Mouse (Mus musculus) CH12.LX (cell line): Measurements from ENCODE around the gene Gm4871. TPM values are rescaled to one million over a fixed set of nuclear protein-coding genes. Genes with fewer than 3 reads are reported as not detected.
"Not testable (repeated sequence)": the region's sequence is repeated elsewhere in the genome, so short reads cannot be mapped to it uniquely, and the experiment has no call there.

Experiments used
- DNase-seq: peaks from one replicate; pipeline ENCODE4 v3.0.0-alpha.2; 2013; ENCODE audit errors: extremely low read depth
- H3K27ac ChIP-seq: 2 replicates; pipeline ENCODE4 v1.5.1; 2012; ENCODE audit warnings: low read depth, mild to moderate bottlenecking, control low read depth, moderate library complexity; ENCODE audit not compliant: insufficient read depth
- H3K27me3 ChIP-seq: replicated peaks from 2 replicates; pipeline ENCODE3; 2012; ENCODE audit warnings: inconsistent platforms
- H3K36me3 ChIP-seq, 2 experiments: replicated peaks in 1 of 2; 2 replicates each; pipeline versions ENCODE3 to v1.6.1; 2012; ENCODE audit warnings: inconsistent platforms in 1 of 2, low read length in 1 of 2, mild to moderate bottlenecking in 1 of 2, mixed read lengths in 1 of 2, moderate library complexity in 1 of 2; ENCODE audit not compliant: control insufficient read depth in 1 of 2, insufficient read depth in 1 of 2
- H3K4me1 ChIP-seq, 2 experiments: 2 replicates each; pipeline ENCODE4 v1.6.1; 2012; ENCODE audit warnings: inconsistent platforms in 1 of 2, moderate library complexity in 1 of 2; ENCODE audit not compliant: insufficient read depth in 2 of 2, control insufficient read depth in 1 of 2
- H3K4me2 ChIP-seq: 2 replicates; pipeline ENCODE4 v1.6.1; 2012; ENCODE audit warnings: low read depth, mild to moderate bottlenecking, control low read depth; ENCODE audit not compliant: poor library complexity, insufficient read depth, severe bottlenecking
- H3K4me3 ChIP-seq, 3 experiments: fragments of 150-350 bp in 1 of 3; sonication (generic) in 1 of 3; replicated peaks in 1 of 3; 2 replicates each; pipeline versions ENCODE3 to v1.5.1; 2011 to 2012; ENCODE audit warnings: low read depth in 2 of 3, low read length in 2 of 3, mild to moderate bottlenecking in 2 of 3, moderate library complexity in 2 of 3, control low read depth in 1 of 3, improper control_type of control experiment in 1 of 3, inconsistent platforms in 1 of 3, mixed read lengths in 1 of 3; ENCODE audit not compliant: poor library complexity in 1 of 3
- H3K79me2 ChIP-seq: replicated peaks from 2 replicates; pipeline ENCODE4 v1.6.1; 2012; ENCODE audit warnings: mild to moderate bottlenecking, moderate library complexity; ENCODE audit not compliant: control insufficient read depth, poor library complexity, insufficient read depth, severe bottlenecking; ENCODE audit errors: extremely low read depth
- H3K9ac ChIP-seq: 2 replicates; pipeline ENCODE4 v1.6.1; 2012; ENCODE audit warnings: low read depth, mild to moderate bottlenecking, control low read depth, moderate library complexity; ENCODE audit not compliant: insufficient read depth
- H3K9me3 ChIP-seq: replicated peaks from 2 replicates; pipeline ENCODE3; 2012; ENCODE audit warnings: low read length, inconsistent platforms, mixed read lengths
- CHD2 ChIP-seq: IDR thresholded peaks from 2 replicates; pipeline ENCODE4 v1.6.1; 2011; ENCODE audit warnings: low read length, improper control_type of control experiment
- CTCF ChIP-seq, 2 experiments: IDR thresholded peaks in 1 of 2; conservative IDR thresholded peaks in 1 of 2; 2 replicates each; pipeline ENCODE4 v1.5.1; 2011 to 2012; ENCODE audit warnings: low read depth in 2 of 2, low read length in 2 of 2, improper control_type of control experiment in 1 of 2, inconsistent platforms in 1 of 2, mild to moderate bottlenecking in 1 of 2, moderate library complexity in 1 of 2
- E2F4 ChIP-seq: IDR thresholded peaks from 2 replicates; pipeline ENCODE4 v1.6.1; 2011; ENCODE audit warnings: low read depth, low read length, improper control_type of control experiment; ENCODE audit not compliant: insufficient replicate concordance
- GABPA ChIP-seq: IDR thresholded peaks from 2 replicates; pipeline ENCODE4 v1.6.1; 2012; ENCODE audit warnings: low read depth, low read length, improper control_type of control experiment, inconsistent platforms; ENCODE audit not compliant: insufficient replicate concordance
- JUN ChIP-seq: IDR thresholded peaks from 2 replicates; pipeline ENCODE4 v1.6.1; 2011; ENCODE audit warnings: low read depth, mild to moderate bottlenecking, low read length, improper control_type of control experiment, moderate library complexity; ENCODE audit not compliant: insufficient read depth
- KAT2A ChIP-seq: IDR thresholded peaks from 2 replicates; pipeline ENCODE4 v1.6.1; 2012; ENCODE audit warnings: low read length, improper control_type of control experiment, inconsistent platforms; ENCODE audit not compliant: insufficient replicate concordance
- MAFK ChIP-seq: IDR thresholded peaks from 2 replicates; pipeline ENCODE4 v1.6.1; 2011; ENCODE audit warnings: low read length, improper control_type of control experiment; ENCODE audit not compliant: insufficient replicate concordance
- MAZ ChIP-seq: IDR thresholded peaks from 2 replicates; pipeline ENCODE4 v1.6.1; 2012; ENCODE audit warnings: low read depth, mild to moderate bottlenecking, inconsistent platforms, low read length, improper control_type of control experiment, moderate library complexity
- MXI1 ChIP-seq: IDR thresholded peaks from 2 replicates; pipeline ENCODE4 v1.6.1; 2011; ENCODE audit warnings: mild to moderate bottlenecking, low read depth, low read length, improper control_type of control experiment
- NRF1 ChIP-seq: IDR thresholded peaks from 2 replicates; pipeline ENCODE4 v1.6.1; 2014; ENCODE audit warnings: low read depth, mild to moderate bottlenecking, inconsistent platforms, low read length, improper control_type of control experiment, moderate library complexity
- PAX5 ChIP-seq: IDR thresholded peaks from 2 replicates; pipeline ENCODE4 v1.6.1; 2012; ENCODE audit warnings: low read length, inconsistent platforms, mixed read lengths
- POLR2A ChIP-seq: IDR thresholded peaks from 2 replicates; pipeline ENCODE4 v1.6.1; 2011; ENCODE audit warnings: low read depth, mild to moderate bottlenecking, improper control_type of control experiment, low read length
- RCOR1 ChIP-seq: conservative IDR thresholded peaks from 2 replicates; pipeline ENCODE4 v1.6.1; 2012; ENCODE audit warnings: low read depth, mild to moderate bottlenecking, inconsistent platforms, low read length, improper control_type of control experiment
- TBP ChIP-seq: conservative IDR thresholded peaks from 2 replicates; pipeline ENCODE4 v1.6.1; 2011; ENCODE audit warnings: low read depth, low read length, improper control_type of control experiment
- USF1 ChIP-seq: IDR thresholded peaks from 2 replicates; pipeline ENCODE4 v1.6.1; 2014; ENCODE audit warnings: low read depth, mild to moderate bottlenecking, inconsistent platforms, low read length, improper control_type of control experiment
- USF2 ChIP-seq: conservative IDR thresholded peaks from 2 replicates; pipeline ENCODE4 v1.6.1; 2011; ENCODE audit warnings: low read depth, low read length, improper control_type of control experiment
- ZC3H11A ChIP-seq: IDR thresholded peaks from 2 replicates; pipeline ENCODE4 v1.6.1; 2012; ENCODE audit warnings: low read depth, mild to moderate bottlenecking, inconsistent platforms, low read length, improper control_type of control experiment
- ZMIZ1 ChIP-seq: IDR thresholded peaks from 2 replicates; pipeline ENCODE4 v1.6.1; 2012; ENCODE audit warnings: low read depth, mild to moderate bottlenecking, inconsistent platforms, low read length, improper control_type of control experiment
- dilution Hi-C: fragments of 300-500 bp; cut with MboI; formaldehyde crosslinking; loops from 2 replicates; pipeline ENCODE4 v1.14.3; 2020; ENCODE audit warnings: low sequenced_read_pairs; ENCODE audit not compliant: extremely low pct_unique_long_range_greater_than_20kb, extremely low pct_ligation_motif_present
- in situ Hi-C: fragments of 300-500 bp; cut with MboI; formaldehyde crosslinking; loops from 3 replicates; pipeline ENCODE4 v1.14.3; 2019; ENCODE audit warnings: low sequenced_read_pairs, low pct_ligation_motif_present, low pct_unique_long_range_greater_than_20kb, mixed read lengths
- polyA plus RNA-seq: library from polyadenylated mRNA; unstranded; fragments of >175 nt; gene quantifications from 2 replicates; pipeline ENCODE4 v1.2.1, GENCODE M21; 2012; ENCODE audit warnings: low read depth; ENCODE audit not compliant: insufficient read length
- total RNA-seq, 2 experiments: library from RNA; depleted of rRNA; stranded (reverse); fragments of 300-350 nt in 1 of 2; fragments of >200 nt in 1 of 2; gene quantifications; 2 replicates each; pipeline ENCODE4 v1.2.3; 2012 to 2014

Gm4871 gene
- total RNA-seq (2012; rRNA removed) (not detected in 2 replicates), total RNA-seq (2014; rRNA removed) (not detected in 2 replicates), polyA plus RNA-seq (not detected in 2 replicates)

- peaks cover 13% of the 10 kb centered on the region for H3K27me3 ChIP-seq
- DNase-seq, H3K9ac ChIP-seq, in situ Hi-C loops, H3K4me3 ChIP-seq, H3K27ac ChIP-seq, H3K79me2 ChIP-seq, dilution Hi-C loops, H3K4me2 ChIP-seq, H3K4me1 ChIP-seq, H3K9me3 ChIP-seq, H3K36me3 ChIP-seq: not testable (repeated sequence)
Measured at GRCm38 (mm10) chr5:145032391-145032790, at the start of gene Gm4871. TSS of gene Gm4871 (minus strand) at chr5:145032754.

- peaks cover 30% of the 10 kb centered on the region for H3K79me2 ChIP-seq
- H3K27me3 ChIP-seq: peaks cover 2% of the 10 kb centered on the region
- peaks cover 5 to 16% of the 10 kb centered on the region in 2 experiments; a peak in 3 of 4 replicates for H3K4me1 ChIP-seq
- in situ Hi-C loops: loop anchor here (5.0 kb wide), 1 partner anchor 85 kb away; no protein-coding TSS in a partner anchor
- peaks cover 0 to 13% of the 10 kb centered on the region in 2 experiments for H3K36me3 ChIP-seq
- no peak for DNase-seq
- H3K9me3 ChIP-seq: no peaks in the 10 kb centered on the region
- H3K9ac ChIP-seq: no peak overlapping the region
- TF ChIP-seq USF2 (no peak), USF1 (no peak), E2F4 (no peak), CTCF (conservative IDR thresholded peaks at IDR 0.05 in 1 of 2, IDR thresholded peaks at IDR 0.05 in 1 of 2; ENCODE audit: low read depth in 2 of 2, low read length in 2 of 2) (no peak), JUN (no peak), ZC3H11A (no peak), MXI1 (no peak), MAFK (no peak), CHD2 (no peak), KAT2A (no peak), PAX5 (no peak)
- H3K4me2 ChIP-seq: no peak overlapping the region
- H3K4me3 ChIP-seq: no peak overlapping the region
- dilution Hi-C loops: no loop called here
- no peak overlapping the region for H3K27ac ChIP-seq
Measured at GRCm38 (mm10) chr5:145081866-145082613, 49.5 kb upstream of the Gm4871 start.

GRCm38 (mm10) chr5:145075081-145075480 lies 42.5 kb upstream of the Gm4871 start:
- in situ Hi-C loops: no loop called here
- dilution Hi-C loops: no loop called here
- H3K4me3 ChIP-seq: no peak overlapping the region

More at GRCm38 (mm10) chr5:145075081-145075480, 42.5 kb upstream of the Gm4871 start:
- Histone ChIP-seq H3K27ac (no peak overlapping the region), H3K9ac (no peak overlapping the region), H3K27me3 (peaks cover 2% of the 10 kb centered on the region), H3K4me2 (no peak overlapping the region), H3K36me3 (no peaks in the 10 kb centered on the region), H3K79me2 (no peaks in the 10 kb centered on the region), H3K9me3 (no peaks in the 10 kb centered on the region), H3K4me1 (no peaks in the 10 kb centered on the region)
- TF ChIP-seq TBP (no peak), MAZ (no peak), MXI1 (no peak), GABPA (no peak), RCOR1 (no peak), ZMIZ1 (no peak), MAFK (no peak), ZC3H11A (no peak), POLR2A (no peak), NRF1 (no peak)
- DNase-seq: no peak
